Mouse (Mus musculus) gastrocnemius, adult 8-10 months (tissue): Measurements from ENCODE around the gene Smok2a. TPM values are rescaled to one million over a fixed set of nuclear protein-coding genes. Genes with fewer than 3 reads are reported as not detected.
"Not testable (repeated sequence)": the region's sequence is repeated elsewhere in the genome, so short reads cannot be mapped to it uniquely, and the experiment has no call there.

Experiments used
- DNase-seq, 2 experiments: peaks; one replicate each; pipeline ENCODE4 v3.0.0; 2022; ENCODE audit warnings: low spot score in 2 of 2
- total RNA-seq, 4 experiments: library from RNA; stranded (reverse); gene quantifications; 2 replicates each; pipeline ENCODE4 v1.2.4; 2022

Smok2a gene
- total RNA-seq, result not detected

- no peak for DNase-seq
These were observed at the start of gene Smok2a for GRCm38 (mm10) chr17:13220888-13221287. TSS of gene Smok2a (plus strand) at chr17:13221188.

DNA sequence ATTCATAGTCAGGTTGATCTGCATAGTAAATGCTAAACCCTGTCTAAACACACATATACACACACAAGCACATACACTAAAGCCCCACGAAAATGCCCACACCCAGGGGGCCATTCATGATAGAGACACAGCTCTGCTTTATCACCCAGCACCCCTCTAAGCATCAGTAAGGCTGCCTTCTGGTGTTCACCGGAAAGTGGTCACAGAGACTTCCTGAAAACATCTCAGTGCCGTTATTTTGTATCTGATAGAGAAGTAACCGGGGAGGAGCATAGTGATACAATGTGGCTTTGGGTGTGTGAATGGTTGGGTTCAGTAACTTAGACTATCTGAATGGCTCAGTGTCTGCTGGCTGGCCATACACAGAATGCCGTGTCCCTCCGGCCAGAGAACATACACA lies 47.4 kb upstream of the Smok2a start:
- DNase-seq, result not testable (repeated sequence)

DNA sequence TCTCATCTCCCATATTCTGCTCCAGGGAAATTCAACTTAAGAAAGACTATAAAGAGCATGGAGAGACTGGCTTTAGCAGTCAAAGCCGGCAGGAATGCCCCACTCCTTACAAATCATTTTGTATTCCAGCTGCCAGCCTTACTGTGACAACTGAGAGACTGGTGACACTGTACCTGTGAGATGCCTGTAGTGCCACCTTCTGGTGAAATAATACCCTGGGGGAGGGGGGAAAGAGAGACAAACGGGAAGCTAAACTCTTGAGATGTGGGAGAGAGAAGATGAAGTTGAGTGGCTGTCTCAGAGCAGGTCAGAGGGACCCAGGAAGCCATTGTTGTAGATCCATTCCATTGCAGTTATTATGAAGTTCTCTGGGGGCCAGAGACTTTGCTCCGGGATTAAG lies 47.0 kb upstream of the Smok2a start:
- not testable (repeated sequence) for DNase-seq

DNA sequence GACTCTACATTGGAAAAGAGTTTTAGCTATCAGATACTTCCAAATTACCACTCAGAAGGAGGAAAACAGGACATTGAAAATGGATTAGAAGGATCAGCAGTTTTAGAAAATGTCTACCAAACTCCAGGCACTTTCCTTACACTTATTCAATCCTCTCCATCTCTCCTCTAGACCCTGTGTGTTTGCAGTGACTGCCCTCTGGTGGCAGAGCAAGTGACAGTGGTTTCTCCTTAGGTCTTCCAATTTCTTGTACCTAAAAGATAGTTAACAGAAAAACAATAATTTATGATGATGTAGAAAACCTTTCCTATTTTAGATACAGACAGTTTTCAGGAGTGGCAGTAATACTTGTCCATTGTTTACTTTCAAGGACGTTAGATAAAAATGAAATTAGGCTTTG lies 45.4 kb upstream of the Smok2a start:
- DNase-seq, result not testable (repeated sequence)

DNA sequence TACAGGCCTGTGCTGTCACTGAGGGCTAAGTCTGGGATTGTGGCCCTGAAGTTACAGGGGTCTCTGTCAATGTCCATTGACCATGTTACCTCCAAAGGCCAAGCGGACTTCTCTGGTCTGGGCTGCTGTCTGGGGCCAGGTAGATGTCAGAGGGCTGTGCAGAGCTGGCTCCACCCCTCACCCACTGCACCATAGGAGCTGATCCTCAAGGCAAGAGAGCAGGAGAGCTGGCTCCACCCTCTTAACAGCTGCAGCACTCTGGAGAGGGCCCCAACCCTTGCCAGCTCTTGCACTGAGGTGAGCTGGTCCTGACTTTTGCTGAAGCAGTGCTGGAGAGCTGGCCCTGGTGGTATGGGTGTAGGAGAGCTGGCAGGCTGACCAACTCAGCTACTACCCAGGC lies 43.2 kb upstream of the Smok2a start:
- DNase-seq, result not testable (repeated sequence)

DNA sequence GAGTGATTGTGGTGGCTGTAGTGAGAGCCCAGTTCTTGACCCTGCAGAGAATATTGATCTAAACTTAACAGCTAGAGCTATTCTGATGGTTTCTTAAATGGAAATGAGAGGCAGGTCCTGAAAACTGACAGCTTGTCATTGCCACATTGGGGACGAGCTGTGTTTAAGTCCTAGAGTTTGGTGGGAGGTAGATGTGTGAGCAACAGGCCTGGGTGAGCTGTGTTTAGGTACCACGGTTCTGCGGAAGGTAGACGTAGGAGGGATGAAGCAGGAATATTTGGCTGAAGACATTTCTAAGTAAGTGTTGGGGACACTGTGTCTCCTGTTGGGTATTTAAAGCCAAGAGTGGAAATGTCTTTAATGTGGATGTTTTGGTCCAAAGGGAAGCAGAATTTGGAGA lies 42.0 kb upstream of the Smok2a start:
- DNase-seq, result not testable (repeated sequence)

- not testable (repeated sequence) for DNase-seq
These were observed 40.5 kb upstream of the Smok2a start for GRCm38 (mm10) chr17:13180491-13180890.

DNA sequence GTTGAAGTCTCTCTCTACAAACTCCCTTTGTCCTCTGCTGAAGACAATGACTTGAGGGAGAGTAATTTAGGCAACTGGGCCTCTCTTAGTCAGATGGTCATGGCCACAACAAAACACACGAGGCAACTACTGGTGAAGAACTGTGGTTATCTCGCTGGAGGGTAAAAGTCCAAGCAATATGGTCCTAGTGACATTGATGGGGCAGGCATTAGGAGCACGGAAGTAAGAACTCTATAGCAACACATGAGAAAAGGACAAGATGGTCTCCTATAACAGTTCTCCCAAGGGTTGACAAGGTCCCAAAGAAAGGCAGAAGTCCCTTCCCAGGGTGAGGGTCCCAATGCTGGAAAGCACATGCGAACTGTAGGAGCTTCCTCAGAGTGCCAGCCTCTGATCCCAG lies 38.3 kb upstream of the Smok2a start:
- DNase-seq, result not testable (repeated sequence)

- DNase-seq, result not testable (repeated sequence)
These were observed 36.5 kb upstream of the Smok2a start for GRCm38 (mm10) chr17:13184514-13184913.

- DNase-seq, result not testable (repeated sequence)
These were observed 34.4 kb upstream of the Smok2a start for GRCm38 (mm10) chr17:13186541-13186940.

DNA sequence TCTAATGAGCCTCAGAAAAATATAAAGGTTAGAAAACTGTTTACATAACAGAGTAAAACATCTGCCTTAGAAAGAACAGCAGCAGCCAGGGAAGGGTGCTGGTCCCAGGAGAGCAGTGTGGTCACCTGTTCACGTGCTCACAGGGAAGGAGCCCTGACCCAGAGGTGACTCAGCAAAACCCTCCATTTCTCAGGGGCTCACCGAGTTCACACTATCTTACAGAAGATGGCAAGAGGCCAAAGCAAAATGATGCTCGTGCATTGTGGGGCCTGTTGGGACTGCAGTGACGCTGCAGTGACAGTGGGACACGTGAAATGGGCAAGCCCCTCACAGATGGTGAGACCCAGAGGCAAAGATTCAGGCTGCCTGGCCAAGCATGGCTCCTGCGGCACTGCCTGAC lies 33.4 kb upstream of the Smok2a start:
- DNase-seq, result not testable (repeated sequence)

GRCm38 (mm10) chr17:13188846-13189245 lies 32.1 kb upstream of the Smok2a start:
- DNase-seq, result not testable (repeated sequence)

DNA sequence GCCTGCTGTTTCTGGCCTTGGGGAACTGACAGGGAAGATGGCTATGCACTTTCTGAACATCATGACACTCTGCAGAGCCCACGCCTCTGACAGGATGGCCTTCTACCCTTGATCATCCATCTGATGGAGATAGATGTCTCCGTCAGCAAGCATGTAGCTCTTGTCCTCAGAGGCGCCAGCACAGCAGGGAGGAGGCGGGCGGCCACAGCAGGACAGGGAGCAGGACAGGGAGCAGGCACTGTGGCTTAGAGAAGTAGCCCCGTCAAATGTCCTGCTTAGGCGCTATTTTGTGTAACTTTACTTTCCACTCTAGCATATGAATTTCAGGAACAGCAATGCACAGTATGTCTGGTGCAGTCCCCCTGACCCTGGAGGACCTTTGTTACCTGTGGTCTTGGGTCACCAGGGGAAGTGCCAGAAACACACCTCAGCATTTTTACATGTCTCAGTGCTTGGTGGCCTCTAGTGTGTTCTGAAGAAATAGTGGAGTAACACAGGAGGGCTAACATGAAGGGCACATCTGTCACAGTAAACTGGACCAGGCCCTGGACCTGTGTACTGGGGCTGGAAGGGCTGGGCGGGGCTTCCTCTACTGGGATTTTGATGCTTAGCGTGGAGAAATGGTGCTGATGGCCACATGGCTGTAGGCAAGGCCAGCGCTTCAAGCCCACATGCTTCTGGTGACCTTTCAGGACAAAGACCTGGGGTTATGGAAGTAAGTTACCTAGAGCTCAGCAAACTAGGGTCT lies 30.0 kb upstream of the Smok2a start:
- not testable (repeated sequence) for DNase-seq

- DNase-seq, result not testable (repeated sequence)
These were observed 24.5 kb upstream of the Smok2a start for GRCm38 (mm10) chr17:13196486-13196885.

GRCm38 (mm10) chr17:13198812-13199211 lies 22.2 kb upstream of the Smok2a start:
- DNase-seq, result not testable (repeated sequence)

DNA sequence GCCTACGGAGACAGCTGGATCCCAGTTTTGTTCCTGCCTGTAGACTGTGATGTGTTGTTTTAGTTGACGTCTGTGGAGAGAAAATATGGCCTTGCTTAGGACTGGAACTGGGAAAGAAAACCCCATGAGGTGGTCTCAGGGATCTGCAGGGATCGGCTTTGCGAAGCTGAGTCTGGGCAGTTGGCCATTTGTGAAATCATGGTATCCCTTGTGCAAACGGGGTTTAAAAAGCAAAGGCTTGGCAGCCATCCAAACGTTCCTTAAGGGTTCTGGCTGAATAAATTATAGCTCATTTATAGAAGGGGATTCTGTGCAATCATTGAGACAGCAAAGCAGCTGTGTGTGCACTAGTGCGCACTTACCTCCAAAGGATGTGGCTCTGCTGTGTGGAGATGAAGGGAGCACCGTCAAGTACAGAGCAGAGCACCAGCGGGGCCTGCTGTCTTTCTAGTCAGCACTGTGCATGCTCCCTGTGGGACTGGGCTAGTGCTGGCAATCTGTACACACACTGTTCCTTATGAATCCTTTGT lies 21.0 kb upstream of the Smok2a start:
- DNase-seq, result not testable (repeated sequence)

DNA sequence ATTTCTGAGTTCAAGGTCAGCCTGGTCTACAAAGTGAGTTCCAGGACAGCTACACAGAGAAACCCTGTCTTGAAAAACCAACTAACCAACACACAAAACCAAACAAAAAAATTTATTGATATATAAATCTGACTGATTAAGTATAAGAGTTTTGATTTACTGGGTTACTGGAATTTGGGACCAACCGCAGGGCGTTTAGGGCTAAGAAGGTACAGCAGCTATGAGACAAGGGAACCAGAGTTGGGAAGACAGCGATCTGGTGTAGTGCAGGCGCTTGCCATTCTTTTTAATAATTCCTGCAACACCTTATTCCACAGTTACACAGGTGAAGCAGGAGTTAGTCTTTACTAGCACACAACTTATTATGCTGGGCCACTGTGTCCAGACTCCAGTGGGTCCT lies 19.4 kb upstream of the Smok2a start:
- DNase-seq, result not testable (repeated sequence)

DNA sequence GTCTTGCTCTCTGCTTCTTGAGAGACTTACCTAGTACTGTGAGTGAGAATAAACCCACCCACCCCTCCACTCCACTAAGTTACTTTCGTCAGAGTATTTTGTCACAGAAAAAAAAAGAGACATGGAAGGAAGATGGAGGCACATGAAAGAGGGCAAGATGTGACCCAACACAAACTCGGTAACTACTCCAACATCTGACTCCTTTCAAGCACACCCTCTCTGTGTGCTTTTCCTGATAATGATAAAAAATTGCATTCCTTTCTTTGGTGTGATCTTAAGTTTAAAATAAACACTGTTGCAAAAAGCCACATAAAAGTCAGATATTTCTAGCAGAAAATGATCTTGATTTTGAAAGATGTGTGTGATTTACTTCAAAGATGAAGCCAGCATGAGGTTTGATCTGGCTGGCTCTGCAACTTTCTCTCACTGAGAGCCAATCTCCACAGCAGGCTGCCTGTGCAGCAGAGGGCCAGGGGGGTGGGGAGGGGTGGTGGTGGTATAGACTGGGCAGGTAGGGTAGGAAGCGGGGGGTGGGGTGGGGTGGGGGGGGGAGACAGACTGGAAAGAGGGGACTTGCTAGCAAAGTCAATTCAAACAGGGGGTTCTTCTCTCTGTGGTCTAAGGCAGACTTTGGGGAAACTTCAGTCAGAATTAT lies 18.4 kb upstream of the Smok2a start:
- not testable (repeated sequence) for DNase-seq

GRCm38 (mm10) chr17:13205247-13205646 lies 15.7 kb upstream of the Smok2a start:
- not testable (repeated sequence) for DNase-seq

DNA sequence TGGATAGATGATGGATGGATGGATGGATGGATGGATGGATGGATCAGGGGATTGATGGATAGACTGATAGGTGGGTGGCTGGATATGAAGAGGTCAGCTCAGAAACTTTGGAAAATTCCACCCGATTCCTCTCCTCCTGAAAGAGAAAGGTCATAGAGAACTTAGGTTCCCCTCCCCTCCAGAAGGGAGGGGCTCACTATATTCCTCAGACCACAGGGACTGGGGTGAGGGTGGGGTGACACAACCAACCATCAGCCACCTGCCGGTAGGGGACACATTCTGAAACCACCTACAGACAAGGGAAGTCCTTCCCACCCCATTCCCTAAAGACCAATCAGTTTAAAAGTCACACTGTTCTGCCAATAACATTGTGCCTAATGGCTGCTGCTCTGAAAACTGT lies 14.5 kb upstream of the Smok2a start:
- DNase-seq, result no peak

GRCm38 (mm10) chr17:13208460-13208859 lies 12.5 kb upstream of the Smok2a start:
- DNase-seq, result not testable (repeated sequence)

DNA sequence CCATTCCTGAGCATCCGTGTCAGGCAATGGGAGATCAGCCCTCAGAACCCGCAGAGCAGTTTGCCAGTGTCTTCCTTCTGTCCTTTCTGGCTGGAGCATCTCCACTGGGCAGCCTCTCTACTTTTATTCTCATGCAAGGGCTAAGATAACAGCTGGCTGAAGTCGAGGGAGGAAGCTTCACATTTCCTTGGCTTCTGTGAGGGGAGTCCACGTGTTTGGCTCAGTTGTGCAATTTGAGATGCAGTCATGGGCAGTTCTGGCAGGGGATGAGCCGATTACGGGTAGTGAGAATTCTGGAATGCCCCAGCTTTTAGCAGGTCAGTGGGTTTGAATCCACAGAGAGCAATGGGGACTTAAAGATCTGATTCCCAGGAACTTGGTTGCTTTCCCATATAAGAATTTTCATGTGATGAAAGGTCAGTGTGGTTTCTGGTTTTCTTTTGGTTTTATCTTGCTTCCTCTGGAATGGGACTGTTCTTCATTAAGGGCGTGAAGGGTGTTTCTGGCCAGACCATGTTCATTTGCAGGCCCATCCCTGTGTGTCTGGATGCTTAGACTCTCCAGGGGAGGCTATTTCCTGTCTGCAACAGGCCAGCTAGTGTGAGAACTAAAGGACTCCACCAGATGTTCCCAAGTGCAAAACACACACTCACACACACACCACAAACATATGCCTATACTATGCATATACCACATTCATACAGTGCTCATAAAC lies 8.7 kb upstream of the Smok2a start:
- DNase-seq, result peak; percentile 46 to 61
